Mouse (Mus musculus): ENCODE measurements around the gene Casp6.

GRCm38 (mm10) chr3:129962533-129962932 lies 61.3 kb downstream of the Casp6 start:
- TF ChIP-seq HCFC1 (IDR thresholded peaks at IDR 0.05; ENCODE audit: low read depth, low read length) (no peak), POLR2A (IDR thresholded peaks at IDR 0.05; ENCODE audit: low read depth, low read length) (no peak), CTCF (conservative IDR thresholded peaks at IDR 0.05 in 1 of 2, IDR thresholded peaks at IDR 0.05 in 1 of 2; ENCODE audit: low read depth in 2 of 2, low read length in 2 of 2) (no peak), MAFK (IDR thresholded peaks at IDR 0.05; ENCODE audit: insufficient replicate concordance, low read length) (no peak), ZC3H11A (IDR thresholded peaks at IDR 0.05; ENCODE audit: low read depth, low read length) (no peak), ETS1 (conservative IDR thresholded peaks at IDR 0.05; ENCODE audit: low read depth, low read length) (no peak)
